Mouse (Mus musculus): Measurements from ENCODE around the gene Spef1.

Spef1 gene

GRCm38 (mm10) chr2:131175945-131176309 lies 11.2 kb downstream of the Spef1 start:
- ATAC-seq (ENCODE audit: insufficient number of reproducible peaks, low FRiP score, low TSS enrichment): no peak

GRCm38 (mm10) chr2:131175286-131175944 lies 11.7 kb downstream of the Spef1 start:
- ATAC-seq (ENCODE audit: insufficient number of reproducible peaks, low FRiP score, low TSS enrichment): no peak

- ATAC-seq (ENCODE audit: insufficient number of reproducible peaks, low FRiP score, low TSS enrichment): peak; percentile 75
Observed at GRCm38 (mm10) chr2:131174700-131175099, 12.4 kb downstream of the Spef1 start.

GRCm38 (mm10) chr2:131172322-131172721 lies 14.8 kb downstream of the Spef1 start:
- ATAC-seq (ENCODE audit: insufficient number of reproducible peaks, low FRiP score, low TSS enrichment): no peak

GRCm38 (mm10) chr2:131171401-131172104 lies 15.5 kb downstream of the Spef1 start:
- no peak for ATAC-seq (ENCODE audit: insufficient number of reproducible peaks, low FRiP score, low TSS enrichment)

- no peak for ATAC-seq (ENCODE audit: insufficient number of reproducible peaks, low FRiP score, low TSS enrichment)
Observed at GRCm38 (mm10) chr2:131170936-131171335, 16.1 kb downstream of the Spef1 start.

GRCm38 (mm10) chr2:131168914-131169313 lies 18.2 kb downstream of the Spef1 start:
- no peak for ATAC-seq (ENCODE audit: insufficient number of reproducible peaks, low FRiP score, low TSS enrichment)

GRCm38 (mm10) chr2:131167984-131168383 lies 19.1 kb downstream of the Spef1 start:
- ATAC-seq (ENCODE audit: insufficient number of reproducible peaks, low FRiP score, low TSS enrichment): no peak

GRCm38 (mm10) chr2:131166172-131166571 lies 20.9 kb downstream of the Spef1 start:
- ATAC-seq (ENCODE audit: insufficient number of reproducible peaks, low FRiP score, low TSS enrichment): no peak

GRCm38 (mm10) chr2:131163924-131164323 lies 23.2 kb downstream of the Spef1 start:
- ATAC-seq (ENCODE audit: insufficient number of reproducible peaks, low FRiP score, low TSS enrichment): no peak

GRCm38 (mm10) chr2:131160671-131161111 lies 26.4 kb downstream of the Spef1 start:
- no peak for ATAC-seq (ENCODE audit: insufficient number of reproducible peaks, low FRiP score, low TSS enrichment)

- peak; percentile 98 for ATAC-seq (ENCODE audit: insufficient number of reproducible peaks, low FRiP score, low TSS enrichment)
Observed at GRCm38 (mm10) chr2:131159938-131160581, 27.0 kb downstream of the Spef1 start, which contains the start of gene 1700037H04Rik. Gene 1700037H04Rik (minus strand): TSS chr2:131160081.

- peak; percentile 41; the same call in 1 of the 2 replicates for ATAC-seq (ENCODE audit: insufficient number of reproducible peaks, low FRiP score, low TSS enrichment)
Observed at GRCm38 (mm10) chr2:131159491-131159910, 27.6 kb downstream of the Spef1 start.

- ATAC-seq (ENCODE audit: insufficient number of reproducible peaks, low FRiP score, low TSS enrichment): no peak
Observed at GRCm38 (mm10) chr2:131156987-131157386, 30.1 kb downstream of the Spef1 start.

GRCm38 (mm10) chr2:131154036-131154435 lies 33.0 kb downstream of the Spef1 start:
- ATAC-seq (ENCODE audit: insufficient number of reproducible peaks, low FRiP score, low TSS enrichment): no peak

- ATAC-seq (ENCODE audit: insufficient number of reproducible peaks, low FRiP score, low TSS enrichment): no peak
Observed at GRCm38 (mm10) chr2:131152166-131152730, 34.8 kb downstream of the Spef1 start.

GRCm38 (mm10) chr2:131149254-131149578 lies 37.9 kb downstream of the Spef1 start:
- no peak for ATAC-seq (ENCODE audit: insufficient number of reproducible peaks, low FRiP score, low TSS enrichment)

GRCm38 (mm10) chr2:131148353-131149253 lies 38.5 kb downstream of the Spef1 start:
- no peak for ATAC-seq (ENCODE audit: insufficient number of reproducible peaks, low FRiP score, low TSS enrichment)

- no peak for ATAC-seq (ENCODE audit: insufficient number of reproducible peaks, low FRiP score, low TSS enrichment)
Observed at GRCm38 (mm10) chr2:131147043-131147365, 40.1 kb downstream of the Spef1 start.
